9 mouse cellular contexts compared by ENCODE assay signal in the genomic region with DNA sequence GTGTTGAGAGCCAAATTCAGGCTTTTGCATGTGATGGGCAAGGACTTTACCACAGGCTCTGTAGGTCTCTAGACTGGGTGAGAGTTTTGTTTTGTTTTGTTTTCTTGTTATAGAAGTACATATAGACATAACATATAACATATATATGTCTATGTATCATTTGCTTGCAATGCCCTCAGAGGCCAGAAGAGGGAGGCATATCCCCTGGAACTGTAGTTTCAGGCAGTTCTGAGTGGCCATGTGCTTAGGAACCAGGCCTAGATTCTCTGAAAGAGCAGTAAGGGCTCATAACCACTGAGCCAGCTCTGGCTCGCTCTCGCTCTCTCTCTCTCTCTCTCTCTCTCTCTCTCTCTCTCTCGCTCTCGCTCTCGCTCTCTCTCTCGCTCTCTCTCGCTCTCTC. TPM values are rescaled to one million over a fixed set of nuclear protein-coding genes. Genes with fewer than 3 reads are reported as not detected.
DNase-seq lines count a peak whose midpoint lies in the region; ATAC-seq and TF ChIP-seq lines count a peak whose summit lies in the region.
"Had no signal": no experiment of that assay in that cellular context is flagged by ENCODE, and none has a peak within 500 bp of the region (broad histone marks: within the 10 kb centered on the region; RNA-seq: fewer than 3 reads in every experiment).

No protein-coding gene starts in this region.

- peak; percentile 58 for TF ChIP-seq CTCF in kidney, adult 2 months (conservative IDR thresholded peaks at IDR 0.05; ENCODE audit: insufficient read depth, insufficient read length, low read depth, low read length)

- H3K4me2 ChIP-seq in kidney, embryonic 16.5 days (replicated peaks; ENCODE audit: low read depth, low read length) = no peak overlapping the region

- H3K9ac ChIP-seq in kidney, embryonic 16.5 days (replicated peaks; ENCODE audit: low read length) = no peak overlapping the region

- 82% methylated on average over 7 of the region's 7 CpGs for WGBS in kidney, adult 2 months
- WGBS in kidney, embryonic 16.5 days = 91% methylated on average over 5 of the region's 7 CpGs

- H3K36me3 ChIP-seq in kidney, adult 2 months (ENCODE audit: control insufficient read depth, insufficient read depth, low read length) = no peaks in the 10 kb centered on the region
- H3K36me3 ChIP-seq in kidney, embryonic 16.5 days (ENCODE audit: insufficient read depth, low read length) = peaks cover 6% of the 10 kb centered on the region; the same call in 1 of the 2 replicates

- peaks cover 14% of the 10 kb centered on the region; the same call in 1 of the 2 replicates for H3K4me1 ChIP-seq in kidney, adult 2 months (ENCODE audit: control insufficient read depth, insufficient read depth, low read length)
- no peaks in the 10 kb centered on the region for H3K4me1 ChIP-seq in kidney, embryonic 16.5 days (ENCODE audit: insufficient read depth, low read length)

- H3K27ac ChIP-seq in kidney, adult 2 months (ENCODE audit: insufficient read depth, low read depth, low read length) = no peak overlapping the region
- no peak overlapping the region for H3K27ac ChIP-seq in kidney, embryonic 16.5 days (ENCODE audit: low read length)
- H3K27ac ChIP-seq: macrophage had no signal

- H3K9me3 ChIP-seq in kidney, embryonic 16.5 days (ENCODE audit: low read length) = no peaks in the 10 kb centered on the region

- TF ChIP-seq POLR2A in kidney, adult 2 months (IDR thresholded peaks at IDR 0.05; ENCODE audit: low read depth, low read length) = no peak

- no peak overlapping the region for H3K4me3 ChIP-seq in kidney, adult 2 months (ENCODE audit: insufficient read depth, low read depth, low read length)
- no peak overlapping the region for H3K4me3 ChIP-seq in kidney, embryonic 16.5 days (ENCODE audit: low read length)

- no peak for ATAC-seq in kidney, embryonic 16.5 days (ENCODE audit: low FRiP score, low TSS enrichment)

- H3K27me3 ChIP-seq in kidney, adult 2 months (replicated peaks; ENCODE audit: control insufficient read depth, insufficient read depth, low read length) = no peaks in the 10 kb centered on the region
- H3K27me3 ChIP-seq in kidney, embryonic 16.5 days (ENCODE audit: insufficient read depth, low read length) = no peaks in the 10 kb centered on the region

- DNase-seq in kidney, adult 2 months = peak; percentile 54
- DNase-seq in CD8-positive naive resting alpha-beta T cell, adult 2 months (ENCODE audit: low read depth in 2 of 2, low spot score in 2 of 2) = peak; percentile 65 to 83
- peak; percentile 61 for DNase-seq in WW6 (ENCODE audit: low read depth, low spot score)
- DNase-seq in fibroblast of lung, adult 2 months (ENCODE audit: low read depth) = peak; percentile 23
- peak; percentile 32 for DNase-seq in lung, postnatal 25 days (ENCODE audit: low spot score)
- peak; percentile 74 to 79 for DNase-seq in thymus, postnatal 36 days
- DNase-seq in urinary bladder, postnatal 4 days (ENCODE audit: low spot score in 2 of 2) = no peak

RNA-seq across cellular contexts. Expression of a gene that starts 17.3 kb away (rescaled TPM):
- 11.4 and 15.7 TPM in 2 replicates for polyA plus RNA-seq in kidney, adult 2 months (2012; rRNA removed)
- polyA plus RNA-seq in kidney, embryonic 16.5 days (2015; fragmentation: Nextera tagmentation; extraction: Ambion mirVana) = 15.3 and 15.9 TPM in 2 replicates

RNA-seq across cellular contexts. Expression of a gene that starts 17.3 kb away (rescaled TPM):
- 144 and 165 TPM in 2 replicates for polyA plus RNA-seq in kidney, adult 2 months (2012; rRNA removed)
- polyA plus RNA-seq in kidney, embryonic 16.5 days (2015; fragmentation: Nextera tagmentation; extraction: Ambion mirVana) = 77.6 and 81.0 TPM in 2 replicates

RNA-seq across cellular contexts. Expression of a gene that starts 27.7 kb away (rescaled TPM):
- 86.3 and 98.7 TPM in 2 replicates for polyA plus RNA-seq in kidney, adult 2 months (2012; rRNA removed)
- 139 and 148 TPM in 2 replicates for polyA plus RNA-seq in kidney, embryonic 16.5 days (2015; fragmentation: Nextera tagmentation; extraction: Ambion mirVana)

Comparison
In these comparisons a context has a peak if more than half of its experiments do, and no peak if none do; other contexts are left out.
1. DNase-seq: peak in kidney, adult 2 months (single experiment), CD8-positive naive resting alpha-beta T cell, adult 2 months (2 of 2), WW6 (single experiment), fibroblast of lung, adult 2 months (single experiment), lung, postnatal 25 days (single experiment) and thymus, postnatal 36 days (2 of 2); none in urinary bladder, postnatal 4 days (0 of 2).